Mouse (Mus musculus) hindbrain, embryonic 13.5 days (tissue): ENCODE data around the gene D7Ertd443e. TPM values are rescaled to one million over a fixed set of nuclear protein-coding genes. Genes with fewer than 3 reads are reported as not detected.

ENCODE experiments used
- ATAC-seq: fragments of 200-750 bp; cut with Nextera tagmentation; 2 replicates; pipeline ENCODE4 v1.8.0; 2017; ENCODE audit warnings: moderate TSS enrichment; ENCODE audit not compliant: low FRiP score
- H3K27ac ChIP-seq: fragments of 300-500 bp; sonication (generic); 2 replicates; pipeline ENCODE4 v1.5.1; 2015; ENCODE audit warnings: inconsistent platforms, mild to moderate bottlenecking, moderate library complexity
- H3K27me3 ChIP-seq: fragments of 300-500 bp; sonication (generic); 2 replicates; pipeline ENCODE4 v1.6.1; 2015; ENCODE audit warnings: mild to moderate bottlenecking, inconsistent platforms
- H3K36me3 ChIP-seq: fragments of 300-500 bp; sonication (generic); 2 replicates; pipeline ENCODE4 v1.6.1; 2015; ENCODE audit warnings: mild to moderate bottlenecking, inconsistent platforms
- H3K4me1 ChIP-seq: fragments of 300-500 bp; sonication (generic); replicated peaks from 2 replicates; pipeline ENCODE4 v1.6.1; 2015; ENCODE audit warnings: inconsistent platforms
- H3K4me2 ChIP-seq: fragments of 300-500 bp; sonication (generic); 2 replicates; pipeline ENCODE4 v1.6.1; 2015; ENCODE audit warnings: inconsistent platforms, mild to moderate bottlenecking, moderate library complexity
- H3K4me3 ChIP-seq: fragments of 300-500 bp; sonication (generic); 2 replicates; pipeline ENCODE4 v1.5.1; 2015; ENCODE audit warnings: mild to moderate bottlenecking, inconsistent platforms
- H3K9ac ChIP-seq: fragments of 300-500 bp; sonication (generic); 2 replicates; pipeline ENCODE4 v1.6.1; 2015; ENCODE audit warnings: mild to moderate bottlenecking, inconsistent platforms
- H3K9me3 ChIP-seq: fragments of 300-500 bp; sonication (generic); 2 replicates; pipeline ENCODE4 v1.6.1; 2016; ENCODE audit warnings: inconsistent platforms
- WGBS: fragments of 180-500 bp; shearing (Covaris S2); methylation state at CpG from one replicate; pipeline ENCODE4 v1.1.7; 2015; 5-methylcytosine and 5-hydroxymethylcytosine counted together
- polyA plus RNA-seq: library from polyadenylated mRNA; unstranded; fragments of >200 nt; fragmentation: Nextera tagmentation; extraction: Ambion mirVana; gene quantifications from 2 replicates; pipeline ENCODE4 v1.2.1, GENCODE M21; 2015

D7Ertd443e gene
- polyA plus RNA-seq, 1 experiment from 2014 or later: 0.27 TPM

DNA sequence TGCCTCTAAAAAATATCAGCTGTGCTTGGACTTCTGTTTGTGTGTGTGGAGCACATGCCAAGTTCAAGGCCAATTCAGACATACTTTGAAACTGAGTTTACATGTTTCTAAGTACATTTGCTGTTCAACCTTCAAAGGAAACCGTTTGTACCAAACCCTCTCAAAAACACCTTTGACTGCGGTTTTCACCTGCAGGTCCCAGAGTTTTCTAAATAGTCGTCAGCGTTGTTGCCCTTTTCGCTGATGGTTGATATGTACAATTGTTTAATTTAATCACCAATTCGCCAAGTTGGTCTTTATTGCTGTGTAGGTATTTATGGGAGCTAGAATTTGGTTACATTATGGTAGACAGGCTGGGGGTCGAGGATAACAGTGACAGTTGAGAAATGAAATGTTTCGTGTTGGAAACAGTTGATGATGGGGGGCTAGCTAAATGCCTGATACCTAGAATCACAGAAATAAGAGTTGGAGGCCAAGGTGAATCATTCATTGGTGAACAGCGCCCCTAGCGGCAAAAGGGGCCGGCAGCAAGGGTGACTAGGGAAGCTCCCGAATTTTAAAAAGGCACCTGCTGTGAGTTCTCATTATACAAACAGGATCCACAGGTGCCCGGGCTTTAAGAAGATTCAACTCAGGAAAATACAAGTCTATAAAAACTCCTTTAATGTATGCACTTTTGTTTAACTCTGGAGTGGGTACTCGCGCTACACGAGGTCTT, 161.9 kb downstream of the D7Ertd443e start:
- peaks cover 26% of the 10 kb centered on the region for H3K27me3 ChIP-seq
- 29% methylated on average over 16 of the region's 16 CpGs for whole genome bisulfite sequencing
- no peak for ATAC-seq

More for the DNA sequence above, 161.9 kb downstream of the D7Ertd443e start:
- Histone ChIP-seq H3K4me3 (peak overlapping the region; percentile 62), H3K9ac (peak overlapping the region; percentile 80; the same call in 1 of the 2 replicates), H3K4me2 (peak overlapping the region; percentile 92), H3K27ac (no peak overlapping the region), H3K36me3 (no peaks in the 10 kb centered on the region), H3K9me3 (no peaks in the 10 kb centered on the region), H3K4me1 (peaks cover 27% of the 10 kb centered on the region)

Other genes with a start within 250 kb of the D7Ertd443e start
- 2.6 and 3.1 TPM in 2 replicates for gene Adam12, start 153.5 kb downstream of the D7Ertd443e start, polyA plus RNA-seq